Mouse (Mus musculus) frontal cortex, postnatal 36 days (tissue): ENCODE measurements around the gene Reg3g.
"Not testable (repeated sequence)": the region's sequence is repeated elsewhere in the genome, so short reads cannot be mapped to it uniquely, and the experiment has no call there.

Experiments
- DNase-seq, 2 experiments: peaks; one replicate each; pipeline ENCODE4 v3.0.0; 2022; ENCODE audit warnings: low spot score in 2 of 2

Gene Reg3g

GRCm38 (mm10) chr6:78468772-78469171, at the start of gene Reg3g:
Gene Reg3g, minus strand, starts transcription at chr6:78468872.
- no peak for DNase-seq

DNA sequence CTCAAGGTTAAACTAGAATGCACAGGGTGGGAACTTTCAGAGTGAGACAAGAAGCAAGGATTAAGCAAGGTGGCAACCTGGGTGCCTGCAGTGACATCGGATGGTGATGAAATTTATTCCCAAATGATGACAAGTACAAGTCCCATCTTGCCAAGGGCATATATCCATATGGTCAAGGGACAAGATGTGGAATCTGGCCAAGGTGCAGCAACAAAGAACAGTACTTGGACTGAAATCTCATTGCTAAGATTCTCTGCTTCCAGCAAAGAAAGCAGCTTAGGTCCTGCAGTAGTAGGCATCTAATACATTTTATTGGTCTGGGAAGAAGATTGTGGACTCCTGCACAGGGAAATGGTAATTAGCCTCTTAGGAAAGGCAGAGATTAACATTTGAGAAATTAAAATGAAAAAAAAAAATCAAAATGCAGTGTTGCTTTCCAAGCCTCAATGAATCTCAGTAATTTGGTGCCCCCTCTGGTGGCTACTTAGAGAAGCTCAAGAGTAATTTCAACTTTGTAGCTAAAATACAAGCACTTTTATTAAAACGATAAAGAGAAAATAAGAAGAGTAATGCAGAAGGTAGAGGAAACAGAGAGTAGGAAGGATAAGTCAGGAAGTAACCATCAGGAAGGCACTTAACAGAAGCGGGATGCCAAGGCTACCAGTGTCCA, 47.2 kb upstream of the Reg3g start:
- peak in 1 of 2 experiments; percentile 29 for DNase-seq

DNA sequence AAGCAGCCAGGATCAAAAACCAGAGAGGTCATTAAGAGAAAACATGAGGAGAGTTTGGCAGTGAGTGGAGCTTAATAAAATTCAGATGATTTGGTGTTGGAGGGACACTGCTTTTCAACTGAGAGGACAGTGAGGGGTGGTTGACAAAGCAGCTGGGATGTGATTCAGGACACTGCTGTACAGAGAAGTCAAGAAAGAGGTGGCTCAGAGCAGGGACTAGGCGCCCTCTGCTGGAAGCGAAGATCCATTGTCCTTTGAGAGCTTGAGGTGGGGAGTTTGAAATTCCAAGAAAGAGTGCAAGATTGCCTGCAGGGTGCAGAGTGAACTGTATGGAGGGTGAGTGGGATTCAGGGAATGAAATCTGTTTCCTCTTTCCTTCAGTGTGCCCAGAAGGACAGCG, 44.2 kb upstream of the Reg3g start:
- DNase-seq = peak; percentile 36 to 49

GRCm38 (mm10) chr6:78510173-78510900, 41.7 kb upstream of the Reg3g start:
- DNase-seq = no peak

DNA sequence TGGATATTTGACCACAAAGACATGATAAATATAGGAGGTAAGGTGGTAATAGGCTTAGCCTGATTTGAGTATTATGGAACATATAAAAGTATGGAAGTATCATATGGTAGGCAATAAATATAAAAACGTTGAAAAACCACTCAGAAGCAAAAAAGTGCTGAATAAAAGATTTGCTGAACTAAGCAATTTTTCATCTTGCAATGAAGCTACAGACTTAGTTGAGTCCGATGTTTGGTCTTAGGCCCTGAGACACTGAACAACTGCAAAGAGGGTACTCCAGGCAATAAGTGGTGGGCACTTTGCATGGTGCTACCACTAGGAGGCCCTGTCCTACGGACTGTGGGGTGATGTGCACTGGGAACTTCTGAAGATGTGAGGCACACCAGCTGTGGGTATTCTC, 37.1 kb upstream of the Reg3g start:
- no peak for DNase-seq

DNA sequence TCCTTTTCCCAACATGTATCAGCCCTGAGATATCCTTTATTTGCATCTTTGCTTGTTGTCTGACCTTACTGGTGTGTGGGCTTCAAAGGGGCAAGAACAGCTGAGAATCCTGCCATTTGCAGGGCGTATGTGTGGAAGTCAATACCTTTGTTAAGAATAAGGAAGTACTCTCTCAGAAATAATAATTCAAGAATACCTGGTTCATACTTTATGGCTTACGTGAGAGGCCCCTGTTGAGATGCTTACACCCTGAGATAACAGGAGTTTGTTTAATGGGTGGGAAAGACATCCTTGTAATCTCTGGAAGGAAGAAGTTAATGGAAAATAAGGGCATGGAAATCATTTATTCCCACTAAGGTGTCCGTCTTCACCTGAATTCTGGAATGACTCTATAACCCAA, 26.0 kb upstream of the Reg3g start:
- DNase-seq = no peak

DNA sequence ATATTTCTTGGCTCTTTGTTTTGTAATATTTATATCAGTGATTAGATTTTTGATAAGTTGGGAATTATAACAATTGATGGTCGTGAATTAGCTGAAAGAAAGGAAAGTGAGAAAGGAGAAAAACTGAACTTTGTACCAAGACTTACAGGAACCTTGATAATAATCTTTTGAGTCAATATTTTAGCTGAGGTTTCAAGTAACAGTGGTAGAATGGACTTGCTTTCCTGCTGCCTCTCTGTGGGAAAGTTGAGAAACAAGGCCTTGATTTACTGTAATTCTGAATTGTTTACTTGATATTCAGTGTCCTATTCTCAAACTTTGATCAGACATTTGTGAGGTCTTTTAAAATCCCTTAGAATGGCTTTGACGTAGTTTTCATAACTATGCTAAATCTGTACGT, 615 bp upstream of the Reg3g start:
- no peak for DNase-seq

DNA sequence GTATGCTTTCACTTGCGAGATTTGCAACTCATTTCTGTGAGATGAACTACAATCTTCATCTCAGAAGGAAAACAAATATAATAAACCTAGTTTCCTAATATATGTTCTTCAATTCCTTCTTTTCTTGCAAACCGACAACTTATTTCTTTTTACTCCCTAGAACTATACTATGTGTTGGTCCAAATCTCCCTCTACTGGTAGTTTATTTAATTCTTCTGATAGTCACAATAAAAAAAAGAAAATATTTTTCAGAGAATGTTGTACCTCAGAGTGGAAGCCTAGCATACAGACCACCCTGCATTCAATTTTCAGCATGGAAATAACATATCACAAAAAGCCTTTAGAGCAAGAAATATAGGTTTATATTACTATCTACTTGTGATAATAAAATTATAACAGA, 5.4 kb downstream of the Reg3g start:
- DNase-seq = no peak

GRCm38 (mm10) chr6:78462360-78462759, 6.3 kb downstream of the Reg3g start:
- no peak for DNase-seq

- DNase-seq = peak; percentile 39 to 81
These were observed 8.4 kb downstream of the Reg3g start for GRCm38 (mm10) chr6:78460191-78460825.

DNA sequence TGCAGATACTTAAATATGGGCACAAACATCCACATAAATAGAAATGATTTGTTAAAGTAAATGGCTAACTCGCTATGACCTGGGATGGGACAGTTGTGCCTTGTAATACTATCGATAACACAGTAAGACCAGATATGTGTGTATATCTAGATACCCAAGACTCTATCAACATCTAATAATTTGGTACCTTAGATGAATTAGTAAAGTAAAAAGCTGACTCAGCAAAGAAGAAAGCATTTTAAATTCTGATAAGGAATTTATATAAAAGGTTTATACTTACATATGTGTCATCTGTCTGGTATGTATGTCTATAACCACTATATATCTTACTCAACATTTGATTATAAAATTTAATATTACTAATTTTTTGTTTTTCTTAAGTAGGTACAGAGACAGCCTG, 15.9 kb downstream of the Reg3g start:
- no peak for DNase-seq

- DNase-seq = no peak
These were observed 20.3 kb downstream of the Reg3g start for GRCm38 (mm10) chr6:78448409-78448808.

DNA sequence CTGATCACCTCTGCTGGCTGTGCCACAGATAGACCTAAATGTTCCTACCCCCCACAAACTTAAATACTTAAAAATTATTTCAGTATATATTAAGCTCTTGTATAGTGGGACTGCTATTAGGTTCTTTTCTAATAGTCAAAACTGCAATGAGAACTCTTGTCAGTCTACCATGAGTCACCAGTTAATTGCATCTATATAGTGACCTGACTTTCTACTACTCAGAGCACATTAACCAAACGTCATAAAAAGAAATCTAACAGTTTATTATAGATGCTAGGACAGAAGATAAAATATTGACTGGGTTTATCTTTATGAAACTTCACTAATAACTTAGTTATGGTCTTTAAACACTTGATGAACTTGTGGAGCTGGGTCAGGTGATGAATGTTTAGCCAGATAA, 21.5 kb downstream of the Reg3g start:
- DNase-seq = no peak

- DNase-seq = no peak
These were observed 43.2 kb downstream of the Reg3g start for GRCm38 (mm10) chr6:78425497-78425896.

DNA sequence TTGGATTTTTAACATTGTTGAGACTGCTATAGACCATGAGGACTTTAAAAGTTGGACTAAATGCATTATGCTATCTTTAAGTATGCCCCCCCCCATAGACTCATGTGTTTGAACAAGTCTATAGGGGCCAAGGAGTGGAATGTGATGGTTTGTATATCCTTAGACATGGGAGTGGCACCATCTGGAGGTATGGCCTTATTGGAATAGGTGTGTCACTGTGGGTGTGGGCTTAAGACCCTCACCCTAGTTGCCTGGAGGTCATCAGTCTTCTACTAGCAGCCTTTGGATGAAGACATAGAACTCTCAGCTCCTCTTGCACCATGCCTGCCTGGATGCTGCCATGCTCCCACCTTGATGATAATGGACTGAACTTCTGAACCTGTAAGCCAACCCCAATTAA, 46.3 kb downstream of the Reg3g start, which contains the start of gene Reg1:
TSS of gene Reg1 (plus strand) at position 301 of the 400 bp plus-strand sequence.
- not testable (repeated sequence) for DNase-seq
